Mouse (Mus musculus): ENCODE results near the gene Aanat.

DNA sequence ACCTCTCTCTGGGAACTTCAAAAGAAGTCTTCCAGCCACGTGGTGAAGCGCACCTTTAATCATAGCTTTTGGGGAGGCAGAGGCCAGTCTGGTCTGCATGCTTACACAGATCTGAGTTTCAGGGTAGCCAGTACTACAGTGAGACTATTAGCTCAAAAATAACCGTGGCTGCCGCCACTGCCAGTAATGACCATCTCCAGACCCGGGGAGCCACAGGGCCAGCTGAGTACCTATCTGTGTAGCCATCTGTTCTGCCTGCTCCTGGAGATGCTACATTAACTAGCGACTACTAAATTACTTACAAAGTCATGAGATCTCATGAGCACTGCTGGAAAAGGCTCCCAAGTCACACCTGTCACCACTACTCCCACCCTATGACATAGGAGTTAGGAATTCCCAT is 11.2 kb upstream of the Aanat start:
- TF ChIP-seq CTCF (IDR thresholded peaks at IDR 0.05; ENCODE audit: low read depth) (no peak), EP300 (optimal IDR thresholded peaks at IDR 0.05) (no peak)

Data from stomach, postnatal 0 days (tissue).